Mouse (Mus musculus) kidney, embryonic 15.5 days (tissue): Measurements from ENCODE around the gene Smurf1. TPM values are rescaled to one million over a fixed set of nuclear protein-coding genes. Genes with fewer than 3 reads are reported as not detected.

Source experiments
- ATAC-seq: fragments of 200-750 bp; cut with Nextera tagmentation; replicated peaks from 2 replicates; pipeline ENCODE4 v1.8.0; 2017; ENCODE audit warnings: moderate TSS enrichment; ENCODE audit not compliant: low FRiP score
- H3K27ac ChIP-seq: fragments of 300-500 bp; sonication (generic); 2 replicates; pipeline ENCODE4 v1.5.1; 2015; ENCODE audit warnings: mild to moderate bottlenecking, inconsistent platforms
- H3K27me3 ChIP-seq: fragments of 300-500 bp; sonication (generic); 2 replicates; pipeline ENCODE4 v1.6.1; 2015; ENCODE audit warnings: inconsistent platforms
- H3K36me3 ChIP-seq: fragments of 300-500 bp; sonication (generic); 2 replicates; pipeline ENCODE4 v1.6.1; 2015; ENCODE audit warnings: inconsistent platforms
- H3K4me1 ChIP-seq: fragments of 300-500 bp; sonication (generic); 2 replicates; pipeline ENCODE4 v1.6.1; 2015; ENCODE audit warnings: inconsistent platforms
- H3K4me2 ChIP-seq: fragments of 300-500 bp; sonication (generic); 2 replicates; pipeline ENCODE4 v1.6.1; 2015; ENCODE audit warnings: moderate library complexity, mild to moderate bottlenecking, inconsistent platforms
- H3K4me3 ChIP-seq: fragments of 300-500 bp; sonication (generic); replicated peaks from 2 replicates; pipeline ENCODE4 v1.5.1; 2015; ENCODE audit warnings: mild to moderate bottlenecking, inconsistent platforms
- H3K9ac ChIP-seq: fragments of 300-500 bp; sonication (generic); 2 replicates; pipeline ENCODE4 v1.6.1; 2015; ENCODE audit warnings: mild to moderate bottlenecking, inconsistent platforms
- H3K9me3 ChIP-seq: fragments of 300-500 bp; sonication (generic); replicated peaks from 2 replicates; pipeline ENCODE4 v1.6.1; 2016; ENCODE audit warnings: inconsistent platforms
- WGBS: fragments of 180-500 bp; shearing (Covaris S2); methylation state at CpG from one replicate; pipeline ENCODE4 v1.1.7; 2015; ENCODE audit warnings: mixed read lengths; 5-methylcytosine and 5-hydroxymethylcytosine counted together
- polyA plus RNA-seq: library from polyadenylated mRNA; unstranded; fragments of >200 nt; fragmentation: Nextera tagmentation; extraction: Ambion mirVana; gene quantifications from 2 replicates; pipeline ENCODE4 v1.2.1, GENCODE M21; 2015

Gene Smurf1
- polyA plus RNA-seq, 1 experiment from 2014 or later = 15.4 TPM

DNA sequence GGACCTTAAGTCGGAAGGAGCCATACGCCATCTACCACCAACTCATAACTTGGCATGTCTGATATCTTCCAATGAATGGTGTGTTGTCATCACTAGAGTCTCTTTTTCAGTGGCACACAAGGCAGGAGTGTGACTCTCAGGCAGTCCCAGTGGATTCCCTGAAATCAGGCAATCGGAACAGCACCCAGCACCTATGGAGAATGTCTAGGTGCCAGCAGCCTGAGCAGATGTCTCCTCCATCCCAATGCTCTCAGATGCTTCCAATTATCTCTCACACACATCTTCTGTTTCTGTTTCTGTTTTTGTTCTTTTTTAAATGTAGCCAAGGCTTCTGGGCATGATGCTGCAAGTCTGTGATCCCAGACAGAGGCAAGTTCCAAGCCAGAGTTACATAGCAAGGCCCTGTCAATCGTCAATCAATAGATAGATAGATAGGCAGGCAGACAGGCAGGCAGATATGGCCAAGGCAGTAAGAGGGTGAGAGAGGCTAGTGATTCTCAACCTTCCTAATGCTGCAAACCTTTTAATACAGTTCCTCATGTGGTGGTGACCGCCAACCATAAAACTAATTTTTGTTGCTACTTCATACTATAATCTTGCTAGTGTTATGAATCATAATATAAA, 15.1 kb downstream of the Smurf1 start:
- Histone ChIP-seq H3K9ac (no peak overlapping the region), H3K4me1 (peaks cover 49% of the 10 kb centered on the region), H3K27me3 (no peaks in the 10 kb centered on the region), H3K4me2 (no peak overlapping the region), H3K9me3 (no peaks in the 10 kb centered on the region), H3K27ac (no peak overlapping the region), H3K4me3 (no peak overlapping the region), H3K36me3 (no peaks in the 10 kb centered on the region)
- WGBS = 93% methylated on average over 5 of the region's 5 CpGs
- ATAC-seq = no peak

DNA sequence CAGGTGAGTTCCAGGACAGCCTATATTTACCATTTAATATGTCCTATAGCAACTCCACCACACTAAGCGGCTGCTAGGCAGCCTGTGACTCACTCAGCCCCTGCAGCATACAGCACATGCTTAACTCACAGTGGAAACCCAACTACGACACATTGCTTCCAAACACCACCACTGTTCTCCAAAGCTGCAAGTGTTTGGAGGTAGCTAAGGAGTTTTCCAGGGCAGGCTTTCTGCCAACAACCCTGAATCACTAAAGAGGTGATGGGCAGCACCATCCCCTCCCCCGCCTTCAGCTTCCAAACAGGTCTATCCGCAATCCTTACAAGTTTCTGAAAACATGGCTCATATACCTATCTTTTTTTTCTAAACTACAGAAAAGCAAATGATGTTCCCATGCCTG, 15.8 kb downstream of the Smurf1 start:
- H3K4me1 ChIP-seq = peaks cover 46% of the 10 kb centered on the region
- no peaks in the 10 kb centered on the region for H3K27me3 ChIP-seq
- no peaks in the 10 kb centered on the region for H3K9me3 ChIP-seq
- H3K9ac ChIP-seq = no peak overlapping the region
- no peak overlapping the region for H3K27ac ChIP-seq
- no peak overlapping the region for H3K4me2 ChIP-seq
- H3K36me3 ChIP-seq = no peaks in the 10 kb centered on the region
- 86% methylated on average over 4 of the region's 4 CpGs for whole genome bisulfite sequencing
- no peak overlapping the region for H3K4me3 ChIP-seq
- no peak for ATAC-seq

DNA sequence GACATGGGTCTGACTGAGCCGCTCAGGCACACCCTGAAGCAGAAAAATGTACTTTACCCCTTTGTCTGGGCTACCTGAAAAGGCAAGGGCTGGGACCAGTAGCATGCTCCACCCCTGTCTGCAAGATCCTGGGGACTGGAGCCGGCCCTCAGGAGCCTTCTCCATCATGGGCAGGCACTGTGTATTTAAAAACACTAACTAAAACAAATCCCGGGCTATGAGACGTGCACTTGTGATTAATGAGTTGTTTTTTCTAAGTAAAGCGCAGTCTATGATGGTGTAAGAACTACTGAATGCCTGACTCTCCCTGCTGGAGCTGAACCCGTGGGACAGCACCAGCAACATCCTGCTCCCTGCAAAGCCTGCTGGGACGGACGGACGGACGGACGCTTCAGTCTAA, 17.2 kb downstream of the Smurf1 start:
- peaks cover 34% of the 10 kb centered on the region for H3K4me1 ChIP-seq
- WGBS = 36% methylated on average over 11 of the region's 11 CpGs
- no peaks in the 10 kb centered on the region for H3K27me3 ChIP-seq
- no peaks in the 10 kb centered on the region for H3K36me3 ChIP-seq
- H3K4me3 ChIP-seq = no peak overlapping the region
- H3K9ac ChIP-seq = no peak overlapping the region
- no peak overlapping the region; the same call in 1 of the 2 replicates for H3K27ac ChIP-seq
- H3K4me2 ChIP-seq = no peak overlapping the region
- no peak for ATAC-seq
- H3K9me3 ChIP-seq = no peaks in the 10 kb centered on the region

DNA sequence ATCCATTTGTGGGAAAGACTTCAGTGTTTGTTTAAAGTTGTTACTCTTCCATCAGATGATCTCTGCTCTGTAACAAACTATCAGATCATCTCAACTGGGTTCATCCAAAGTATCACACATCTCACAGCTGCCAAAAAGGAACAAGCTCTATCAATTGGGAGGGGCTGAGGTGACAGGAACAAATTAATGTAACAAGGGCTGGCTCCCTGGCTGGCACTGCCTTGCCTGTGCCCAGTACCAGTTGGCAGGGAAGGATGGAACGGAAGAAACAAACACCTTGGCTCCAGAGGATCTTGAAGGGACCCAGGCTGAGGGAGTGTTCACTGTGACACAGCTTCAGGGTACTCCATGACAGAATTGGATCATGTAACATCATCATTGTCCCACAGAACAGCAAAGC, 17.6 kb downstream of the Smurf1 start:
- 85% methylated on average over 1 of the region's 1 CpGs for WGBS
- no peak overlapping the region for H3K9ac ChIP-seq
- no peak overlapping the region for H3K27ac ChIP-seq

DNA sequence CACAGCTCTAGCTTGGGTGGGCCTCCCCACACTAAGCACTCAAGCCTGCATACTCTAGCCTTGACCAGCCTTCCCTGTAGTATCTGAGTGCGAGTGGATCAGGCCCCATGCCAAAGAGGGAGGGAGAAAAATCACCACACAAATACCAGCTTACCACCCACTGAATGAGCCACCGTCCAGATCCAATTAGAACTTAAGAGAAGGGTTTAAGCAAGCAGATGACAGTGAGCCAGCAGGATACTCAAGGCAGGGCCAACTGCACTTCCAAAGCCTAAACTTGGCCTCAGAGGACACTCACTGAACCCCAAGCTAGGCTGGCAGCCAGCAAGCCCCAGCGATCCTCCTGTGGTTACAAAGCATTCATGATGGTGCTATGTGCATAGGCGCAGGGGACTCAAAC, 19.6 kb downstream of the Smurf1 start:
- Histone ChIP-seq H3K4me3 (no peak overlapping the region), H3K4me2 (no peak overlapping the region), H3K36me3 (no peaks in the 10 kb centered on the region), H3K9ac (no peak overlapping the region), H3K9me3 (no peaks in the 10 kb centered on the region), H3K27ac (no peak overlapping the region), H3K4me1 (peaks cover 29% of the 10 kb centered on the region), H3K27me3 (no peaks in the 10 kb centered on the region)
- no peak for ATAC-seq
- 83% methylated on average over 4 of the region's 4 CpGs for WGBS

More for the DNA sequence above, 17.6 kb downstream of the Smurf1 start:
- Histone ChIP-seq H3K4me1 (peaks cover 33% of the 10 kb centered on the region), H3K27me3 (no peaks in the 10 kb centered on the region), H3K36me3 (no peaks in the 10 kb centered on the region), H3K4me2 (no peak overlapping the region), H3K9me3 (no peaks in the 10 kb centered on the region), H3K4me3 (no peak overlapping the region)
- no peak for ATAC-seq

DNA sequence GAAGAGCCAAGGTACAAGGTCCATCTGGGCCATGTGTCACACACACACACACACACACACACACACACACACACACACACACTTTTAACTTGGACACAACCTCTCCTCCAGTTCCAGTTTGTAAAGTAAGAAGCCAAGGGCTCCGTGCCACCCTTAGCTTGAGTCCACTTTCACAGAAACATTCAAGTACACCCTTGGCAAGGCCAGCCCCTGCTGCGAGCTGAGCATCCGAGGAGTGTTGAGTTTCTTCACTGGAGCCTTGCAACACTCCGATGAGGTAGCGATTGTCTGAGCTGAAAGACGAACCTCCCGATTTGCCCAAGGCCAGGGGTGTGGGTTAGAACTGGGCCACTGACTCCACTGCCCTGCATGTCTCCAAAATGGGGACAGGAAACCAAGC, 20.7 kb downstream of the Smurf1 start:
- ATAC-seq = 0 out of 2 replicates have a peak, but pooled peaks have one; percentile 24
- WGBS = 64% methylated on average over 7 of the region's 7 CpGs
- Histone ChIP-seq H3K4me3 (no peak overlapping the region), H3K27ac (no peak overlapping the region), H3K27me3 (no peaks in the 10 kb centered on the region), H3K4me2 (no peak overlapping the region), H3K9ac (no peak overlapping the region), H3K9me3 (no peaks in the 10 kb centered on the region), H3K36me3 (no peaks in the 10 kb centered on the region), H3K4me1 (peaks cover 24% of the 10 kb centered on the region)

DNA sequence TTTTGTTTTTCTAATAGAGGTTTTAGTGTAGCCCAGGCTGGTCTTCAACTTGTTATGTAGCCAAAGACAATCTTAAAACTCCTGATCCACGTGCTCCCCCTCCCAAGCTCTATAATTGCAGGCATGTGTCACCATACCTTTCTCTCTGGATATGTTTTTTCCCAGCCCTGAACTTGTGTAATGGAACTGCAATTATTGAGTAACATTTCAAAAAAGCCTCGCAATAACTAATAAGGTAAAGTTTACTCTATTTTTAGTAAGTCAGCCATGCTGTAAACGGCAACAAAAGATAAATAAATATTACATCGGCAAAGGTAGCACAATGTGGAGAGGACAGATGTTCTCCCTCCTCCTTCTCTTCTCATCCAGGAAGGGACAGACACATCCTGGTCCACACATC, 21.3 kb downstream of the Smurf1 start:
- Histone ChIP-seq H3K9me3 (no peaks in the 10 kb centered on the region), H3K4me1 (peaks cover 21% of the 10 kb centered on the region), H3K36me3 (no peaks in the 10 kb centered on the region), H3K27me3 (no peaks in the 10 kb centered on the region), H3K4me3 (no peak overlapping the region), H3K27ac (no peak overlapping the region), H3K9ac (no peak overlapping the region), H3K4me2 (no peak overlapping the region)
- ATAC-seq = no peak
- WGBS = 82% methylated on average over 4 of the region's 4 CpGs

DNA sequence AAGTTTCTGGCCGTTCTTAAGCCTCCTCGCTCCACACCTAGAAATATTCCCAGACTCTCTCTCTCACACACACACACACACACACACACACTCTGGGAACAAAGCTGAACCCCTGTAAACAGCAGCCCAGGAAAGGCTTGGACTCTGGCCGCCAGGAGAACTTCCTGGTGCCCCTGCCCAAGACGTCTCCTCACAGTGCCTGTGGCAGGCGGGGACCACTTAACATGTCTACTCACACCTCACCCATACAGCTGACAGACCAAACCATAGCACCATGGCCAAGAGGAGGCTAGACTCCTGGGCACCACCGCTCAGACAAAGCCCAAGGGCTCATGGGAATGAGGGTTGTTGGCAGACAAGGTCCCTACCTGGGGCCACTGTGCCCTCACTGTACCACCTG, 22.3 kb downstream of the Smurf1 start:
- ATAC-seq = no peak
- Histone ChIP-seq H3K36me3 (no peaks in the 10 kb centered on the region), H3K4me2 (no peak overlapping the region), H3K27me3 (no peaks in the 10 kb centered on the region), H3K9ac (no peak overlapping the region), H3K4me3 (no peak overlapping the region), H3K4me1 (peaks cover 16% of the 10 kb centered on the region), H3K9me3 (no peaks in the 10 kb centered on the region), H3K27ac (no peak overlapping the region)
- WGBS = 79% methylated on average over 6 of the region's 6 CpGs

DNA sequence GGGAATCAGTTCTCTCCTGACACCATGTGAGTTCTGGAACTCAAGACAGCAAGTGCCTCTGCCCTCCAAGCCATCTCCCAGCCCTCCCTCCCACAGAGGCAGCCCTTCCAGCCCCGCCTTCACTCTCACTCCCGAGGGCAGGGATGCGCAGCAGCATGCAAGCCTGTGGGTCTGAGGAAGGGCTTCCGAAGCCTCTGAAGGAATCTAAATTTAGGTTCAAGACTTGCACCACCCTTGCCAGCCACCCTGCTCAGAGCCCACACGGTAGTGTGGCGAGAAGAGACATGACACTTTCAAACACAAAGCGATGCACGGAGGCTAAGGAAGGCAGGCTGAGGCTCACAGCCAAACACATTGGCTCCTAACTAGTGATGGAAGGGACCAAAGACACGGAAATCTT, 23.2 kb downstream of the Smurf1 start:
- H3K27me3 ChIP-seq = no peaks in the 10 kb centered on the region
- H3K4me1 ChIP-seq = 0 out of 2 replicates have a peak, but pooled peaks cover 13% of the 10 kb centered on the region
- H3K4me3 ChIP-seq = no peak overlapping the region
- H3K36me3 ChIP-seq = no peaks in the 10 kb centered on the region
- ATAC-seq = no peak
- no peaks in the 10 kb centered on the region for H3K9me3 ChIP-seq
- no peak overlapping the region for H3K4me2 ChIP-seq
- no peak overlapping the region for H3K27ac ChIP-seq
- 79% methylated on average over 9 of the region's 9 CpGs for WGBS
- no peak overlapping the region for H3K9ac ChIP-seq

DNA sequence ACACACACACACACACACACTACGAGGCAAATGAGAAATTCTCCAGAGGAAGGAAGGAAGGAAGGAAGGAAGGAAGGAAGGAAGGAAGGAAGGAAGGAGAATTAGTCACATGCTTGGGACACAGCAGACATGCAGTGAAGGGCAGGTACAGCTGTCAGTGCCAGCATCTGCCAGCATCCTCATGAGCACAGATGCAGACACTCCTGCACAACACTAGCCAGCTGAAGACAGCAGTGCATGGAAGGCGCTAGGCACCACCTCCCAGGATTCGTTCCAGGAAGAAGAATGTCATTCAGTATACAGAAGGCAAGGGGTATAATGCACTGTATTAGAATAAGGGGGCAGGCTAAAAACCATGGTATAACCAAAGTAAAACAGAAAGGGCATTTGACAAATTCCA, 24.7 kb downstream of the Smurf1 start:
- no peak; the same call in 1 of the 2 replicates for ATAC-seq
- no peak overlapping the region for H3K9ac ChIP-seq
- no peaks in the 10 kb centered on the region for H3K36me3 ChIP-seq
- H3K9me3 ChIP-seq = no peaks in the 10 kb centered on the region
- no peak overlapping the region for H3K4me3 ChIP-seq
- H3K27me3 ChIP-seq = no peaks in the 10 kb centered on the region
- H3K4me1 ChIP-seq = peaks cover 19% of the 10 kb centered on the region
- H3K27ac ChIP-seq = no peak overlapping the region
- H3K4me2 ChIP-seq = no peak overlapping the region
- 66% methylated on average over 2 of the region's 3 CpGs for WGBS

DNA sequence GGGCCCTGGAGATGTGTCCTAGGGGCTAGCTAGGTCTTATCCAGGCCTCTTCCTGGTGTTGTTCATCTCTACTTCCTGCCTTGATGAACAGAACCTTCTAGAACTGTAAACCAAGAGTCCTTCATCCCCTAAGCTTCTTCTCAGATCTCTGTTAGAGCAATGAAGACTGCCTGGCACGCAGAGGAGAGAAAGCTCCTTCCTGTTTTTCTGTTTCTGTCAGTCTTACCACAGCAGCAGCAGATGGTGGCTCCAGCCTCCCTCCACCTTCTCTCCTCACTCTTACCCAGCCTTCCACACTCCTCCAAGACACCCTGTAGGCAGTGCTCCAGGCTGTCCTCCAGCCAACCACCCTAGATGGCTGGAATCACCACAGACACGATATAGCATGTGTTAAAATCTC, 28.3 kb downstream of the Smurf1 start:
- WGBS = 80% methylated on average over 2 of the region's 2 CpGs
- Histone ChIP-seq H3K27ac (no peak overlapping the region), H3K9ac (no peak overlapping the region), H3K9me3 (no peaks in the 10 kb centered on the region), H3K4me2 (no peak overlapping the region), H3K4me1 (peaks cover 32% of the 10 kb centered on the region), H3K27me3 (no peaks in the 10 kb centered on the region), H3K4me3 (no peak overlapping the region), H3K36me3 (no peaks in the 10 kb centered on the region)
- ATAC-seq = no peak

DNA sequence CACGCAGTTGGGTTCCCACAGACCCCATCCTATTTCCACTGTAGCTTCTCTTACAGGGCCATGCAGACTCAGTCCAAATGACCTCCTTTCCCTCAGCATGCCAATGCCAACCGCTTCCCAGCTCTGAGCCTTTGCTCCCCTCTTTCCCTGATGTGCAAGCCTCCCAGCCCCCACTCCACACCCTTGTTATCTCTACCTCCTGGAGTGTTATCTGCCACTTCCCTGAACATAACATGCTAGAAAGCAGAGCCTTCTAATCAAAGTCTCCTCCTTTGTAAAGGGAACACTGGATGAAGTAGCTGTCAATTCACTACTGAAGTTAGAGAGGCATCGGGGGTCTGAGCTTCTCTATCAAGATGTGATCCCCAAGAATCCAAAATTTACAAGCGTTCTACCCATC, 32.2 kb downstream of the Smurf1 start:
- no peak overlapping the region for H3K4me2 ChIP-seq
- peaks cover 31% of the 10 kb centered on the region for H3K4me1 ChIP-seq
- no peaks in the 10 kb centered on the region for H3K9me3 ChIP-seq
- no peak overlapping the region for H3K9ac ChIP-seq
- WGBS = 78% methylated on average over 4 of the region's 4 CpGs
- no peak overlapping the region for H3K4me3 ChIP-seq
- no peak for ATAC-seq
- H3K27me3 ChIP-seq = no peaks in the 10 kb centered on the region
- no peak overlapping the region for H3K27ac ChIP-seq
- H3K36me3 ChIP-seq = no peaks in the 10 kb centered on the region

DNA sequence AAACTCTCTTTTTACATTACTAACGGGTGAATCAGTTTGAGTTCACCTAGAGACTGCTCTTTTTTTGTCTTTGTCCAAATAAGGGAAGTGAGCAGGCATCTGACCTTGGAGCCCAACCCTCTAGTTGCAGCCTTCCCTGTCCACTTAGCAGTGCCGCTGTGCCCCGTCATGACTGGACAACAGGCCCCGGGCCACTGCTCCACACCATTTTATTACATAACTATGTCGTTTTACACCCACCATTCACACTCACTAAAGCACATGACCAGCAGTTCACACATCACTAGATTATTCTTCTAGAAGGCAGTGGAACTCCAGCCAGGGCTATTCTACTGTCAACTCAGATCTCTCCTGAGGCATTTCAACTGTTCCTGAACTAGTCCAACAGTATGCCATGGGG, 33.8 kb downstream of the Smurf1 start:
- Histone ChIP-seq H3K9me3 (no peaks in the 10 kb centered on the region), H3K36me3 (no peaks in the 10 kb centered on the region), H3K27ac (no peak overlapping the region), H3K4me1 (peaks cover 26% of the 10 kb centered on the region), H3K27me3 (no peaks in the 10 kb centered on the region), H3K4me2 (no peak overlapping the region), H3K9ac (no peak overlapping the region), H3K4me3 (no peak overlapping the region)
- ATAC-seq = no peak
- 56% methylated on average over 5 of the region's 5 CpGs for WGBS
